Mouse (Mus musculus) ovary, adult 10 weeks (tissue): ENCODE results near the gene Sub1. TPM values are rescaled to one million over a fixed set of nuclear protein-coding genes. Genes with fewer than 3 reads are reported as not detected.

Experiments
- polyA plus RNA-seq: library from polyadenylated mRNA; stranded (reverse); fragments of 350-450 nt; fragmentation: Illumina TruSeq; extraction: RNeasy Lipid Tissue Mini Kit (QIAGEN cat#74804); gene quantifications from one replicate; pipeline ENCODE4 v1.2.3, GENCODE M21; 2014

The Sub1 gene
- 527 TPM for polyA plus RNA-seq

DNA sequence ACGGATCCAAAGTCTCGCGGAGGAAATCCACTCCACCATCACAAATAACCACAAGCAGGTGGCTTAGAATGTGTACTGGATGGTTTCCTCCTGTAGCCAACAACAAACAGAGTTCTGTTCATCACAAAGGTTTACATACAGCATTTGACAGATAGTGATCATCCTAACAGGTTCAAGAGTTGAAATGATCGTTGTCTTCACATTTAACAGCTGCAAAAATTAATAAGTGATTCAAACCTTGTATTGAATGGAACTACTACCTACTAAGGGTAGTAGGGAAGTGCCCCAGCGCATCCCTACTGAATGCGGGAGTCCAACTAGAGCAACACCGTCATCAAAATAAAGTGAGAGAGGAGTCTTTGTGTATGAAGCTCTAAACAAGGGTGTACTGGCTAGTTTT is at the start of gene Sub1:
Gene Sub1, minus strand, starts transcription at position 101 of the 400 bp plus-strand sequence.

Other genes with a start within 250 kb of the Sub1 start
- 21.5 TPM for gene Npr3, start 89.7 kb downstream of the Sub1 start, polyA plus RNA-seq
- gene Zfr, start 120.8 kb upstream of the Sub1 start, polyA plus RNA-seq: 306 TPM
- 14.9 TPM for gene Mtmr12, start 208.0 kb upstream of the Sub1 start, polyA plus RNA-seq